Mouse (Mus musculus) 3T3-L1 (cell line): Measurements from ENCODE around the gene Prep.
"Not testable (repeated sequence)": the region's sequence is repeated elsewhere in the genome, so short reads cannot be mapped to it uniquely, and the experiment has no call there.

Experiments
- DNase-seq: peaks from one replicate; pipeline ENCODE4 v3.0.0-alpha.2; 2015; ENCODE audit warnings: low read depth, low spot score

Prep gene

GRCm38 (mm10) chr10:45114462-45114861 lies 47.5 kb downstream of the Prep start:
- peak; percentile 38 for DNase-seq

GRCm38 (mm10) chr10:45116832-45117231 lies 49.8 kb downstream of the Prep start:
- DNase-seq: no peak

GRCm38 (mm10) chr10:45118389-45118788 lies 51.4 kb downstream of the Prep start:
- no peak for DNase-seq

GRCm38 (mm10) chr10:45121637-45122036 lies 54.6 kb downstream of the Prep start:
- no peak for DNase-seq

GRCm38 (mm10) chr10:45122476-45122875 lies 55.5 kb downstream of the Prep start:
- no peak for DNase-seq

- DNase-seq: no peak
These were observed 56.0 kb downstream of the Prep start for GRCm38 (mm10) chr10:45123011-45123410.

GRCm38 (mm10) chr10:45129105-45129504 lies 62.1 kb downstream of the Prep start:
- no peak for DNase-seq

GRCm38 (mm10) chr10:45130004-45130403 lies 63.0 kb downstream of the Prep start:
- DNase-seq: no peak

GRCm38 (mm10) chr10:45132371-45132770 lies 65.4 kb downstream of the Prep start:
- DNase-seq: peak; percentile 3

- no peak for DNase-seq
These were observed 69.8 kb downstream of the Prep start for GRCm38 (mm10) chr10:45136806-45137205.

GRCm38 (mm10) chr10:45139910-45140309 lies 72.9 kb downstream of the Prep start:
- no peak for DNase-seq

- DNase-seq: no peak
These were observed 73.6 kb downstream of the Prep start for GRCm38 (mm10) chr10:45140474-45141212.

GRCm38 (mm10) chr10:45142359-45142758 lies 75.4 kb downstream of the Prep start:
- DNase-seq: no peak

GRCm38 (mm10) chr10:45144038-45144817 lies 77.2 kb downstream of the Prep start:
- DNase-seq: no peak

- no peak for DNase-seq
These were observed 79.8 kb downstream of the Prep start for GRCm38 (mm10) chr10:45146821-45147220.

GRCm38 (mm10) chr10:45151137-45151536 lies 84.1 kb downstream of the Prep start:
- no peak for DNase-seq

- no peak for DNase-seq
These were observed 85.0 kb downstream of the Prep start for GRCm38 (mm10) chr10:45151771-45152692.

- no peak for DNase-seq
These were observed 87.6 kb downstream of the Prep start for GRCm38 (mm10) chr10:45154557-45155060.

GRCm38 (mm10) chr10:45165851-45166250 lies 98.8 kb downstream of the Prep start:
- no peak for DNase-seq

- DNase-seq: no peak
These were observed 106.9 kb downstream of the Prep start for GRCm38 (mm10) chr10:45173927-45174326.

GRCm38 (mm10) chr10:45174345-45174744 lies 107.3 kb downstream of the Prep start:
- no peak for DNase-seq

GRCm38 (mm10) chr10:45177798-45178197 lies 110.8 kb downstream of the Prep start, which contains the start of gene Popdc3:
TSS of gene Popdc3 (plus strand) at chr10:45178098.
- not testable (repeated sequence) for DNase-seq
